Mouse (Mus musculus) retina, embryonic 14.5 days (tissue): Measurements from ENCODE around the gene Ppp1r9b.

Experiments
- DNase-seq: peaks from one replicate; pipeline ENCODE4 v3.0.0-alpha.2; 2015; ENCODE audit warnings: low spot score

The Ppp1r9b gene

DNA sequence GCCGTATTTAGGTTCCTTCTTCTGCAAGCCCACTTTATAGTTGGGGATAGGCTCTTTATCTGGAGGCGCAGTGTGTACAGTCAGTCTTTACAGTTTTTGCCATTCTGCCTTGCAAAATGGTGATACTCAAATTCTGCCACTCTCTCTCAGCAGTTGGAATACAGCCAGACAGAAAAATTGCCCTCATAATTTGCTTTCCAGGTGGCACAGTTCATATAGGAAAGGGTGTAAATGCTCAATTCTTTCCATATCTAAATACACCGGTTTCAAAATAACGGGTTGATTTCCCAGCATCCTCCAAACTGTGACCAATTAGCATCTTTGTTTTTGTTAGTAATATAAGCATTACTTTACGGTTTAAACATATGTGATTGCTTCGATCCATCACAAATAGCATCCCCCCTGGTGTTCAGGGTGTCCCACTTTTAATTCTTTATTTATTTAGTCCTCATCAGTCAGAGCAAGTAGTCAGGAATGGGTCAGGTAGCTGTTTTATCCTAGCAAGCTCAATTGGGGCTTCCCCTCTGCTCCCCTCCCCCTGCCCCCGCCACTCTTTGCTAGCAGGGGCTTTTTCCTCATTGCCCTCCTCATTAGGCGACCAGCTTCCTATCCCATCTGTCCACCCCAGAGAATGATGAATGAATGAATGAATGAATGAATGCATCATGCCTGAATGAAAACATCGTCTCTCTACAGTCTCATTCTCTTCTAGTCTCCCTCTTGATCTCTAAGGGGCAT lies 12.5 kb upstream of the Ppp1r9b start:
- no peak for DNase-seq

DNA sequence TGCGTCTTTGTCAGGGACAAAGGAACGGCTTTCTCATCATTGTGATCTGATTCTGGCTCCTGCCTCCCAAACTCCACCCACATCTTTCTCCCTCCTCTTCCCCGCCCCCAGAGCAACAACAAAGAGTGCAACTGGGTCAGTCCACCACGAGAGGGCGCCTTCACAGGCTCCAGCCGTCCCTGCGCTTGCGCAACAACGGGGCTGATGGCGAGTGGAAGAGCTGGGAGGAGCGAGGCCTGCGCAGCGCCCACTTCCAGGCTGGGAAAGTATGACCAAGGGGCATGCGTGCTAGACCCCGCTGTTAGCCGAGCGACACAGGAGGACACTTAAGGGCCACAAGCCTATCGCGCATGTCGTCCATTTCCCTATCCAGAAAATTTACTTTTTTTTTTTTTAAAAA lies 11.9 kb upstream of the Ppp1r9b start:
- peak; percentile 99 for DNase-seq

DNA sequence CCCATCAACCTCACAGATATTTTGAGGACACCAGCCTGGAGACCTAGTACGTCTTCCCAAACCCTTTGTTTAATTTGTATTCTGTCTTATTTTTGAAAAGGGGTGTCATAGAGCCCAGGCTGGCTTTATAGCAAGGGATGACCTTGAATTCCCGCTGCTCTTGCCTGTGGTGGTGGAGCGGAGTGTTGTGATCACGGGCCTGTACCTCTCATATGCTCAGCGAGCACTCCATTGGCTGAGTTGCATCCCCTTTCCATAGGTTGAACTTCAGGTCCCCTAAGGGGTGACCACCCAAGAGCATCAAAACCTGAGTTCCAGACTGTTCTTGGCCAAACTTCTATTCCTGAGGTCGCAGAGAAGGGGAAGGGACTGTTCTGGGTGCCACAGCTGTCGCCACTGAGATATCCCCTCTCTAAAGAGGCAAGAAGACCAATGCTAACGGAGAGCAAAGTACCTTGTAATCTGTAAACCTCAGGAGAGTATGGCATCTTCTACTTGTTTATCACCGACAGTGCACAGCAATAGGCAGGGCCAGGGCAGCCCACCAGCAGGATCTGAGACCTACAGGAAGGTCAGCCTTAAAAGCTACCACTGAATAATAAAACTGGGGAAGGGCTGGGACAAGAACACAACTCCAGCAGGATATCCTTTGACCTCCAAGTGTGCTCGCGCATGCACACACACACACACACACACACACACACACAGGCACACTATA lies 11.2 kb upstream of the Ppp1r9b start:
- DNase-seq, result no peak

DNA sequence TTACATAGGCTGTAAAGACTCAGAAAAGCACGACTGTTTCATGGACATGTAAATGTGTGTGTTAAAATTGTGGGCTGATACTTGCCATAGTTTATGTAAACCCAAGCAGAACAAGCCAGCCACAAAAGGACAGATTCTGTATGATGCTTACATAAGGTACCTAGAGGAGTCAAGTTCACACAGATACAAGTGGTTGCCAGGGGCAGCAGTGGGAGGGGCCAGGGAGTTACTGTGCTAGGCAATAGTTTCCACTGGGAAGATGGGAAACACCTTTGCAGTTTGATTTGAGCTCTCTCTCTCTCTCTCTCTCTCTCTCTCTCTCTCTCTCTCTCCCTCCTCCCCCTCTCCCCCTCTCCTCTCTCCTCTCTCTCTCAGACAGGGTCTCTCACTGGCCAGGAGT lies 5.7 kb upstream of the Ppp1r9b start:
- peak; percentile 17 for DNase-seq

DNA sequence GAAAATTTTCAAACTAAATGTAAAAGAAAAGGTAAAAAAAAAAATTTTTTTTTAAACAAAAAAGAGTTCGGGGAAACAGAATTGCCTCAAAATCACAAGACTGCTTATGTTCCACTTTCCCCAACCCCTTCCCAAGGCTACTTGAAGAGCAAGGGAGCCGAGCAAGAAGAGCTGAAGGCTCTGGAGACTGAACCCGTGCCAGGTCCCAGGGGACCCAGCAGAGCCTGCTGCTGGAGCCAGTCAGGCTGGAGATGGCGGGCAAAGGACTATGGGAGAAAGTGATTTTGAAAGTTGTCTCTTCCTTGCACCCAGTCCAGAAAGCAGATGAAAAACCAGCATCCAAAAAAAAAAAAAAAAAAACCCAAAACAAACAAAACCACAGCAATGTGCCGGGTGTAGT lies 5.0 kb upstream of the Ppp1r9b start:
- no peak for DNase-seq

DNA sequence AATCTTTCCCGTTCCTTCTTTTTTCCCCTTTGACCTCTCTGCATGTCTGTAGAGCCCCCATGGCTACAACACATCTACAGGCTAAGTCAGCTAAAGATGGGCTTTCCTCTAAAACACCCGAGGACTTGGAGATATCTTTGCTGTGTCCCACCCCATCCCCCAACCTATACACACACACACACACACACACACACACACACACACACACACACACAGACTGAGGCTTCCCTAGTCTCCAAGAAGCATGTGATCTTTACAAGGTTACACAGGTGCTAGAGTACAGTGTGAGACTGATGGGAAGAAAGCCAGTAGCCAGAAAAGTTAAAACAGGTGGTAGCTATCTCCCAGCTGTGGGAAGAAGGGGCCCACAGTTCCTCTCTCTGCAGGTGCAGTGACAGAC lies 4.4 kb upstream of the Ppp1r9b start:
- no peak for DNase-seq

DNA sequence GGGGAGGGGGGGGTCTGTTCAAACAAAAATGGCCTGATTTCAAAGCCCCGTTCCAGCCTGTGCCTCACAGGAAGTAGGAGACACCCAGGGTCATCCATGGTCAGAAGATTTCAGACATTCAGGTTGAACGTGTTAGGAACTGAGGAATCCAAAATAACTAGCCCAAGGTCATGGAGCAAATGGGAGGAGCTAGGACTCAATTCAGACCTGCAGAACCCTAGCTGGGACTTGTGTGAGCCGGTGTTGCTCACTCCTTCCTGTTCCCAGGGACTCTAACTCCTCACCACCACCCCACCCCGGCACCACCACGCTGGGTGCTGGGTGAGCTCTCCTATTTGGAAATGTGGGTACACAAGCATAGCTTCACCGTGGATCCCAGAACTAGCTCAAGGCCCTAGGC lies 3.5 kb upstream of the Ppp1r9b start:
- no peak for DNase-seq

DNA sequence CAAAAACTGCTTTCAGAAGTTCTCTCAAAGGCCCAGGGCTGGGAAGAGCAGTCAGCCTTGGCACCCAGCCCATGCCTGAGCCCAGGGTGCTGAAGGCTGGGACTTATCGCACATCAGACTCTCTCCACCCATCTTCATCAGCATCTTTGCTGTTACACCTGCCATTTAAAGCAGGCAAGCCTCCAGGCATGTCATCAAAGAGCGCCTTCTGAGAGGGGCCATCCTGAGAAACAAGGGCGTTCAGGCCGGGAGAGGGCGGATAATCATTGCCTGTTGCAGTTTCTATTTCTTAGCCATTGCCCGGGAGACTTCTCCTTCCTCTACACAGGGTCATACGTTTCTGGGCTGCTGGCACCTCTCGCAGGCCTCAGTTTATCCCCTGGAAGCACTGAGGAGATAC lies 3.0 kb upstream of the Ppp1r9b start:
- DNase-seq, result no peak

DNA sequence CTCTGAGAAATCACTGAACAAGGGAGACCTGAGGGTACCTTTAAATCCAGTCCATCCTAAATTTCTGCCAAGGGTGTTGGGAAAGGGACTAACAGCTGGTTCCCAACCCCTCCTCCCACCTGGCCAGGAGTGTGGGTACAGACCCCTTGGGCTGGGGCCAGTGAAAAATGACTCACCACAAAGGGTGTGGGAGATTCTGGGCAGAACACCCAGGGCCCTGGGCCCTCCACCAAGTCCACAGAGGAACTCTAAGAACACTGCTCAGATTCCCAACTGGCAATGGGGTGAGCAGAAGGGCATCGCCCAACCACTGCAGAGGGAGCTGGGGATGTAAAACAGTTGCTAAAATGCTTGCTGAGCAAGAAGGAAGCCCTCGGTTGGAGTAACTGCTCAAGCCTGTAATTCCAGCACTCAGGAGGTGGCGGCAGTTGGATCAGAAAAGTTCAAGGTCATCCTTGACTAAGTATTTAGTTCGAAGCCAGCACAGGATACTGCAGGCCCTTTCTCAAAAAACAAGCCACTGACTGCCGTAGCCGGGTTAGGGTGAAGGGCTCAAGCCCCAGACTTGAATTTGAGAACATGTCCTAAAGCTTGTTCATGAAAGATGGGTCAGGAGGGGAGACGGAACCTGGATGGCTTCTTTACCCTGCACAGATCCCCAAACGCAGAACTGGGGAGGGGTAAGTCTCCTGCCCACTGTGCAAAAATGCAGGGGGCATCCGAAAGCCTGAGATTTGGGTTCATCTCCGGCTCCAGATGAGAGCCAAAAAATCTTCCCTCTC lies 1.9 kb upstream of the Ppp1r9b start:
- no peak for DNase-seq

DNA sequence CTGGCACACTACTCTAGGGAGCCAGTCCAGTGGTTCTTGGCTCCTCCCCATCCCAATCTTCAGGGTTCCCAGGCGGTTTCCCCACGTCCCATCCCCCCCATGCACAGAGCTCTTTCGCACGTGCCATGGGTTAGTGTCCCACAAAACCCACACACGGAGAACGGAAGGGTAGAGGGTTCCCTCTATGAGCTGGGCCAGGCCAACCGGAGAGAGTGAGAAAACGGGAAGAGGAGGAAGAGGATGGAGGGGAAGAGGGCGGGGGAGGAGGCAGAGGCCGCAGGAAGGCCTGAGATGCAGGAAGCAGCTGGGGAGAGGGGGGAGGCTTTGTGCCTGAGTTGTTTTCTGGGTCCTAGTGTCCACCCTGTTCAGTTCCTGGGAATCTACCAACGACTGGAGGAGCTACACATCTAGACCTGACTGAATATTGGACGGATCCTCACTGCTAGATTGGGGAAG lies 1.2 kb upstream of the Ppp1r9b start:
- DNase-seq, result peak; percentile 92

DNA sequence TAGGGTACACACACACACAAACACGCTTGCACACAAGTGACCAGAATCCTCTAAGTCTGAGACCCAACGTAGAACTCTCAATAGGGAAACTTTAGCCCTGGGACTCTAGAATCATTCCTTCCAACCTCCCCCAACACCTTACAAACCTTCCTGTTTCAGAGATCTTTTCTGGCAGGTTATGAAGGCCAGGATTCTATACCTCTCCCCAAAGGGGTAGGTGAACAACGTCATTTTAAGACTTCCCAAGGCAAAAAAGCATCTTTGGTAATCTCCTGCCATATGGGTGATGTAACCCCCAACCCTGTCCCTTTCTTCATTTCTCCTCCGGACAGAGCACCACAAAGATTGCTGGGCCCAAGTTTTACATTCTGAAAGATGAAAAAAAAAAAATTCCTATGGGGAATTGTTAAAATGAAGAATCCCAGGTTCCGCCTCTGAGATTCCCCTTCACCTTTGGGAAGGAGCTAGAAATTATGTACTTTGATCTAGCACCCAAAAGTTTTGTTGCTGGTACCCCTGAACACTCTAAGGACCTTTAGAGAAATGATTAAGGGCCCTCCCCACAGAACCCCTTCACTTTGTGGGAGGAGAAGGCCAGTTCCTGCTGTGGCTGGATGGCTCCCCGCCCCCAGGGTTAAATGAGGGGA lies 610 bp upstream of the Ppp1r9b start:
- DNase-seq, result no peak

DNA sequence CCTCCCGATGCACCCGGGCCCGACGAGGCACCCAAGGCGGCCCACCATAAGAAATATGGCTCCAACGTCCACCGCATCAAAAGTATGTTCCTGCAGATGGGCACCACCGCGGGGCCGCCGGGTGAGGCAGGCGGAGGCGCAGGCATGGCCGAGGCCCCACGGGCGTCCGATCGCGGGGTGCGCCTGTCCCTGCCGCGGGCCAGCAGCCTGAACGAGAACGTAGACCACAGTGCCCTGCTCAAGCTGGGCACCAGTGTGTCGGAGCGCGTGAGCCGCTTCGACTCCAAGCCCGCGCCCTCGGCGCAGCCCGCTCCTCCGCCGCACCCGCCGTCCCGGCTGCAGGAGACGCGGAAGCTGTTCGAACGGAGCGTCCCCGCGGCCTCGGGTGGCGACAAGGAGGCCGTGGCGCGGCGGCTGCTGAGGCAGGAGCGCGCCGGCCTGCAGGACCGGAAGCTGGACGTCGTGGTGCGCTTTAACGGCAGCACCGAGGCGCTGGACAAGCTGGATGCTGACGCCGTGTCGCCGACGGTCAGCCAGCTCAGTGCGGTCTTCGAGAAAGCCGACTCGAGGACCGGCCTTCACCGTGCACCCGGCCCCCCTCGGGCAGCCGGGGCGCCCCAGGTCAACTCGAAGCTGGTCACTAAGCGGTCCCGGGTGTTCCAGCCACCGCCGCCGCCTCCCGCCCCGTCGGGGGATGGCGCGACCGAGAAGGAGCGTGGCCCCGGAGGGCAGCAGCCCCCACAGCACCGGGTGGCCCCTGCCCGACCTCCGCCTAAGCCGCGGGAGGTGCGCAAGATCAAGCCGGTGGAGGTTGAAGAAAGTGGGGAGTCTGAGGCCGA lies 1.0 kb downstream of the Ppp1r9b start:
- DNase-seq, result no peak

DNA sequence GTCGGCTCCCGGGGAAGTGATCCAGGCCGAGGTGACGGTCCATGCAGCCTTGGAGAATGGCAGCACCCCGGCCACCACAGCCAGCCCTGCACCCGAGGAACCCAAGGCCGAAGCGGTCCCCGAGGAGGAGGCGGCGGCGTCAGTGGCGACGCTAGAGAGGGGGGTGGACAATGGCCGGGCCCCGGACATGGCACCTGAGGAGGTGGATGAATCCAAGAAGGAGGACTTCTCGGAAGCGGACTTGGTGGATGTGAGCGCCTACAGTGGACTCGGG lies 1.6 kb downstream of the Ppp1r9b start:
- DNase-seq, result no peak

DNA sequence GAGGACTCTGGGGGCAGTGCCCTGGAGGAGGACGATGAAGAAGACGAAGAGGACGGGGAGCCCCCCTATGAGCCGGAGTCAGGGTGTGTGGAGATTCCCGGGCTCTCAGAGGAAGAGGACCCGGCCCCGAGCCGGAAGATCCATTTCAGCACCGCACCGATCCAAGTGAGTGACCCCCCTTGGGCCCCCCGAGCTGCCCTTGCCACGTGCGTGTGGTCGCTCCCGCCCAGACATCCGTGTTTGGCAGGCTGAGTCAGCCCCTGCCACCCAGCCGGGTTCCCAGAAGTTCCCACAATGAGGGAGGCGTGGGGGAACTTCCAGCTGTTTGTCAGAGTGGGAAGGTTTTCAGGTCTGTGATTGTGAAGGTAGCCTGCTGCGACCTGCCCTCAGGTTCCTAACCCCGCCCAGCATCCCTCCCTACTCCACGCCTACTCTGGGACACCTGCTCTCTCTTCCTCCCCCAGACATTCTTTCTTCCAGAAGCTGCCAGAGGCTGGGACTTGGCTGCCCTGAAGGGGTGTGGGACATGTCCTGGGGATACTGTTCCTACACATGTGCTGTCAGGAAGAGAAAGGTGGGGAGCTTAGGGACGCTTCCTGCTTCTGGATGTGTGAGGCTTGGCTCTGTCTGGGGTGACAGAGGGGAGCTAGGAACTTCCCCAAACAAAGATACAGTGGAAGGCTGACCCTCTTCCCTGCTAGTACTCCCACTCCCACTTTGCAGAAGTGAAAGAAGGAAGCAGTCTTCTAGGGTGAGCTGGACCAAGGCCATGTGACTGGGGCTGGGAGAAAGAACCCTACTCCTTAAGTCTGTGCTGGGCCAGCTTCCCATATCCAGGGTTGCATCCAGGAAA lies 2.1 kb downstream of the Ppp1r9b start:
- DNase-seq, result no peak

DNA sequence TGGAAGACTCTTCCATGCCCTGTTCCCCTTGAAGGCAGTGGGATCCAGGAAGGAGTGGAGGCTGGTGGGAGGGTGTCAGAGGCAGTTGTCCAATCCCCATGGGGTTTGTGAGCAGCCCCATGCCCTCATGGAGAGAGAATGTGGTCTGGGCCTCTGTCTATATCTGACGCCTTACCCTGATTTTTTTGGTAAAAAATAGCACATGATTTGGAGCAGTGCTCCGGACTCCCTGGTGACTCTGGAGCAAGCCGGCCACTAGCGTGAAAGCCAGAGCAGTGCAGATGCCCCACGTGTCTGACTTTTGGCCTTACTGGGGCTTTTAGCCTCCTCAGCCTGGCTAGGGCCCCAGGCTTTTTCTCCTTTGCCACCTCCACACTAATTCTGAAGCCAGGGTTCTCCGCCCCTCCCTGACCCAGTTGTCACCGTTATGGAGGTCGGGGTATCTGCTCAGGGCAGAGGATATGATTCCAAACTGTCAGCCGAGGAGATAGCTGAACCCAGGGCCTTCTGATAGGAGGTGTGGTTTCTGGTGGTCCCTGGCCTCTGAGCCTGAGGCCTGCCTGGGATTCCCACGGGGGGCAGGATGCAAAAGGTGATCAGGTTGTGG lies 3.5 kb downstream of the Ppp1r9b start:
- no peak for DNase-seq

DNA sequence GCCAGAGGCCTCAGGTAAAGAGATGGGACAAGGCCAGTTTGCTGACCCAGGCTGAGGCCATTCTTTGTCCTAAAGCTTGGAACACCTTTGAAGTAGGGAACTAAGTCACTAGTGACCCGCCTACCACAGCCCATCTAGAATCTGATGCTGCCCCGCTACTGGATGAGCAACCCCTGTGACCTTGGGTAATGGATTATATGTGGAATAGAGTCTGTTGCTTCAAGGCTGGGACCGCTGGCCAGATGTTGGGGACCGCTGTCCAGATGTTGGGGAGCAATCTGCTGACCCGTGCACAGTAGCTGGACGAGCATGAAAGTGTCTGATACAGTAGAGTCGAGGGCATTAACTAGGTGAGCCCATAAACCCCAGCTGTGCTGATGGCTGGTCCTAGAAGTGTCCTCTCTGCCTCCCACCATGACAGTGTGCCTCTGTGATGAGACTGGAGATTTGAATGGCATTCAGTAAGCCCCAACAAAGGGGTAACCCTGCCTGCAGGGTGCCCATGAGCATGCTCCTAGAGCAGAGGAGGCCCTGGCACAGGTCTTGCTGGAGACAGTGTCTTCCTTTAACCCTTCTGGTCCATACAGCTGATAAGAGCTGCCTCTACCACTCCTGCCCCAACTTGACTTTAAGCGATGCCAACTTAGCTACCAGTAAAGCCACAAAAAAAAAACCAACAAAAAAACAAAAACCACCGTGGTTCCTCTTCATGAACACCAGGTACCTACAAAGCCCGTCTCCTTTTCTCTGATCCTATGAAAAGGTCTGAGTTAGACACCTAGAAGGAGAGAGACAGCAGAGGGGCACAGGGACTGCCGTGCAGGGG lies 4.3 kb downstream of the Ppp1r9b start:
- DNase-seq, result no peak

DNA sequence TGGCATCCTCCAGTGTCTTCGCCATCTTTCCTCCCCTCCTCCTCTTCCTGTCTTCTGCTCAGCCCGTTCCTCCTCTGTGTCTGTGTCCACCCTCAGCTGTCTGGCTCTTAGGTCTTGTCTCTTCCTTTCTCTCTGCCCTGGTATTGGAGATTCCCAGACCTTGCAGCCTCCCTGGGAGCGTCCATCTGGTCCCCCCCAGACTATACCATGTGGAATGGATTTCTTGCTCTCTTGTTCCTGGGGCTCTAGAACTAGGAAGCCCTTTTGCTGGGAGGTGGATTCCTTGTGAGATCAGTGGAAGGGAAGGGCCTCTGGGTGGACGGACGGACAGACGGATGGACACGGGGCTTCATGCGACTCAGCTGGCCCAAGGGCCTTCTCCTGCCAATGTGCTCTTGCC lies 5.3 kb downstream of the Ppp1r9b start:
- DNase-seq, result no peak

DNA sequence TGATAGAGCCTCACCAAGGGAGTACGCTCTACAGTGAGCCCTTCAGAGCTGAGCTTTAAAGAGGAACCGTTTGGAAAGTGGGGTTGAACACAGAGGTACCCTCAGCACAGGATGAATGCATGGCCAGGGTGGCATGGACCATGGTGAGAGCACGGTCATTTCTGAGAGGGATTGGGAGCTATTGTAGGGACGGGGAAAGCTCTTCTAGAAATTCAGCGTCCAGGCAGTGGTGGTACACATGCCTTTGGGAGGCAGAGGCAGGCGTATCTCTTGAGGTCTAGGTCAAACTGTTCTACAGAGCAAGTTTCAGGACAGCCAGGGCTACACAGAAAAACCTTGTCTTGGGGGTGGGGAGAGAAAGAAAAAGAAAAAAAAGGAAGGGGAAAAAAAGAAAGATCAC lies 6.1 kb downstream of the Ppp1r9b start:
- DNase-seq, result no peak

DNA sequence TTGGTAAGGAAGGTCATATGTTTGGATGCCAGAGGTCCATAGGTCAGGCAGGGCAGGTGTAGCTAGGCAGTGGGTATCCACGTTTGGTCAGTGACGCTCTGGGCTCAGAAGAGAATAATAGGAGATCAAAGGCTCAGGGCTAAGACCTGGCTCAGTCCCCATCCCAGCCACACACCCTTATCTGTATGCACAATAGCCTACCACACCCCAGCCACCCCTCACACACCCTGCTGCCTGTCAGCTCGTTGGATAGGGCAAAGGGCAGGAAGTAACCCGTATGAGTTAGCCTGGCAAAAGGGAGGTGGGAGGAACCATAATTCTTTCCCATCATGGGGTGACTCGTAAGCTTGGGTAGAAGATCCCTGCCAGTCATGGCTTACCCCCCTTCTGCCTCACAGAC lies 6.8 kb downstream of the Ppp1r9b start:
- no peak for DNase-seq
